Mouse (Mus musculus) testis, adult 2 months (tissue): ENCODE measurements around the gene Tns4. TPM values are rescaled to one million over a fixed set of nuclear protein-coding genes. Genes with fewer than 3 reads are reported as not detected.

Experiments
- H3K27ac ChIP-seq: fragments of 200-500 bp; 2 replicates; pipeline ENCODE4 v1.5.1; 2012; ENCODE audit warnings: low read depth, low read length; ENCODE audit not compliant: control insufficient read depth, insufficient read depth
- H3K27me3 ChIP-seq: fragments of 200-500 bp; 2 replicates; pipeline ENCODE4 v1.6.1; 2012; ENCODE audit warnings: mild to moderate bottlenecking, low read length, moderate library complexity; ENCODE audit not compliant: control insufficient read depth, insufficient read depth
- H3K36me3 ChIP-seq: fragments of 200-500 bp; 2 replicates; pipeline ENCODE4 v1.6.1; 2012; ENCODE audit warnings: mild to moderate bottlenecking, low read length; ENCODE audit not compliant: control insufficient read depth, insufficient read depth
- H3K4me1 ChIP-seq: fragments of 200-500 bp; 2 replicates; pipeline ENCODE4 v1.6.1; 2012; ENCODE audit warnings: low read length; ENCODE audit not compliant: control insufficient read depth, insufficient read depth
- H3K4me3 ChIP-seq: fragments of 200-500 bp; 2 replicates; pipeline ENCODE4 v1.5.1; 2012; ENCODE audit warnings: low read depth, mild to moderate bottlenecking, low read length, moderate library complexity, mixed read lengths; ENCODE audit not compliant: control insufficient read depth
- CTCF ChIP-seq: fragments of 200-500 bp; IDR thresholded peaks from 2 replicates; pipeline ENCODE4 v1.5.1; 2012; ENCODE audit warnings: low read depth, mild to moderate bottlenecking, inconsistent platforms, low read length, moderate library complexity; ENCODE audit not compliant: control insufficient read depth, insufficient read depth, insufficient replicate concordance
- POLR2A ChIP-seq: fragments of 200-500 bp; IDR thresholded peaks from 2 replicates; pipeline ENCODE4 v1.6.1; 2012; ENCODE audit warnings: low read depth, mild to moderate bottlenecking, inconsistent platforms, low read length, moderate library complexity; ENCODE audit not compliant: control insufficient read depth
- polyA plus RNA-seq: library from polyadenylated mRNA; depleted of rRNA; stranded (reverse); fragments of >200 nt; gene quantifications from 2 replicates; pipeline ENCODE4 v1.2.3, GENCODE M21; 2012

Tns4 gene
- polyA plus RNA-seq, 1 experiment, result 2.0 TPM

- Histone ChIP-seq H3K27ac (no peak overlapping the region), H3K36me3 (no peaks in the 10 kb centered on the region), H3K4me1 (peaks cover 11% of the 10 kb centered on the region), H3K27me3 (no peaks in the 10 kb centered on the region), H3K4me3 (no peak overlapping the region)
- no peak for TF ChIP-seq POLR2A
- TF ChIP-seq CTCF, result no peak
These were observed 17.0 kb upstream of the Tns4 start for GRCm38 (mm10) chr11:99105981-99106726.

GRCm38 (mm10) chr11:99104609-99105410, 15.7 kb upstream of the Tns4 start:
- no peaks in the 10 kb centered on the region for H3K27me3 ChIP-seq
- peaks cover under 1% of the 10 kb centered on the region; the same call in 1 of the 2 replicates for H3K4me1 ChIP-seq
- TF ChIP-seq CTCF (no peak), POLR2A (no peak)
- no peak overlapping the region for H3K27ac ChIP-seq
- H3K36me3 ChIP-seq, result no peaks in the 10 kb centered on the region
- H3K4me3 ChIP-seq, result no peak overlapping the region

- Histone ChIP-seq H3K4me1 (no peaks in the 10 kb centered on the region), H3K36me3 (no peaks in the 10 kb centered on the region), H3K27me3 (no peaks in the 10 kb centered on the region), H3K27ac (no peak overlapping the region), H3K4me3 (no peak overlapping the region)
- no peak for TF ChIP-seq POLR2A
- TF ChIP-seq CTCF, result no peak
These were observed 13.6 kb upstream of the Tns4 start for GRCm38 (mm10) chr11:99102575-99103270.

GRCm38 (mm10) chr11:99101693-99102092, 12.6 kb upstream of the Tns4 start:
- H3K36me3 ChIP-seq, result no peaks in the 10 kb centered on the region
- H3K4me3 ChIP-seq, result no peak overlapping the region
- TF ChIP-seq CTCF (no peak), POLR2A (no peak)
- no peak overlapping the region for H3K27ac ChIP-seq
- H3K27me3 ChIP-seq, result no peaks in the 10 kb centered on the region
- H3K4me1 ChIP-seq, result no peaks in the 10 kb centered on the region

GRCm38 (mm10) chr11:99100215-99100614, 11.1 kb upstream of the Tns4 start:
- H3K27ac ChIP-seq, result no peak overlapping the region
- no peaks in the 10 kb centered on the region for H3K36me3 ChIP-seq
- no peak for TF ChIP-seq POLR2A
- no peak for TF ChIP-seq CTCF

GRCm38 (mm10) chr11:99099516-99099915, 10.4 kb upstream of the Tns4 start:
- TF ChIP-seq POLR2A (no peak), CTCF (no peak)
- no peak overlapping the region for H3K4me3 ChIP-seq
- H3K27me3 ChIP-seq, result no peaks in the 10 kb centered on the region
- H3K36me3 ChIP-seq, result no peaks in the 10 kb centered on the region
- H3K4me1 ChIP-seq, result no peaks in the 10 kb centered on the region
- no peak overlapping the region for H3K27ac ChIP-seq

More at GRCm38 (mm10) chr11:99100215-99100614, 11.1 kb upstream of the Tns4 start:
- no peaks in the 10 kb centered on the region for H3K27me3 ChIP-seq
- H3K4me1 ChIP-seq, result no peaks in the 10 kb centered on the region
- H3K4me3 ChIP-seq, result no peak overlapping the region

GRCm38 (mm10) chr11:99098924-99099323, 9.8 kb upstream of the Tns4 start:
- no peaks in the 10 kb centered on the region for H3K36me3 ChIP-seq
- no peaks in the 10 kb centered on the region for H3K27me3 ChIP-seq
- TF ChIP-seq CTCF (no peak), POLR2A (no peak)
- no peak overlapping the region for H3K4me3 ChIP-seq
- H3K27ac ChIP-seq, result no peak overlapping the region
- H3K4me1 ChIP-seq, result no peaks in the 10 kb centered on the region
